Mouse (Mus musculus): ENCODE results near the gene Smim12. TPM values are rescaled to one million over a fixed set of nuclear protein-coding genes. Genes with fewer than 3 reads are reported as not detected.

The Smim12 gene
- polyA plus RNA-seq, 1 experiment from 2014 or later = 67.5 TPM

DNA sequence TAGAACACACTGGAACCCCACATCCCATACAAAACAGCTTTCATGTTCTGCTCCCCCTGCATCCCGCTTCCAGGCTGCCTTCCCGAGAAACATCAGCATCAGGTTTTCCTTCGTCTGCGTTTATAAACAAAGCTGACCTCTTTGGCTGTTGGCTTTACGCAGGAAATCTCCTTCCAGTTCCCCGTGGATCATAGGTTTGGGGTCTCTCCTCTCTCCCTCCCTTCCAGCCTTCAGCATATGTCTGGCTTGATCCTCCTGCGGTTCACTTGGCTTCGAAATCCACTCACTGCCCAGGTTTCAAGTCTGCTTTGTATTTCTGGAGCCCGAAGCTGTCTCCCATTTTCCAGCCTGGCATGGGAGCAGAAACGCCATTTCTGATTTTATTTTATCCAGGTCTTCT, 20.3 kb upstream of the Smim12 start:
- 28% methylated on average over 10 of the region's 10 CpGs for WGBS
- ATAC-seq (replicated peaks; ENCODE audit: low FRiP score, low read depth) (no peak), DNase-seq (ENCODE audit: low spot score) (no peak)
- H3K4me3 ChIP-seq (replicated peaks; ENCODE audit: low read depth, low read length) = no peak overlapping the region
- H3K27me3 ChIP-seq (ENCODE audit: insufficient read depth, low read length) = peaks cover 32% of the 10 kb centered on the region
- no peak overlapping the region for H3K27ac ChIP-seq
- TF ChIP-seq CTCF (IDR thresholded peaks at IDR 0.05; ENCODE audit: low read depth) = no peak
- H3K4me1 ChIP-seq (replicated peaks; ENCODE audit: insufficient read depth, low read length) = no peaks in the 10 kb centered on the region
- no peak overlapping the region for H3K4me2 ChIP-seq (ENCODE audit: low read length)
- no peaks in the 10 kb centered on the region for H3K9me3 ChIP-seq (replicated peaks; ENCODE audit: low read length)
- no peak overlapping the region for H3K9ac ChIP-seq (ENCODE audit: low read depth, low read length)
- no peaks in the 10 kb centered on the region for H3K36me3 ChIP-seq (ENCODE audit: insufficient read depth, low read length)

DNA sequence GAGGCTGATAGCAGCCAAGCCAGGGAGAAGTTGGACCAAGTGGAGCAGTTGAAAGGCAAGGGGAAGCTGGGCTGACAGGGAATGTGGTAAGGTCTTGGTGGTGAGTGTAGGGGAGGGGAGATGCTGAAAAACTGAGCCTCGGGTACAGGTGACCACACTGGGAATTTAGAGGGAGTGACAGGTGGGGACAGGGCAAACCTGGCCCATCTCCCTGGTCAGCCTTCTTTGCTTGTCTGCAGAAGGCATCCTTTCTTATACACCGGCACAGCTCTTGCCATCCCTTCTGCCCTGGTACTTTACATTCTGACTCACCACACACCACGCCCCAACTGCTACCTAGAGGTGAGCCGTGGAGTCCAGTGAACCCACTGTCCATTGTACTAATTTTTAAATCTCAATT, 19.8 kb upstream of the Smim12 start:
- no peak overlapping the region for H3K9ac ChIP-seq (ENCODE audit: low read depth, low read length)
- H3K4me1 ChIP-seq (replicated peaks; ENCODE audit: insufficient read depth, low read length) = no peaks in the 10 kb centered on the region
- H3K4me2 ChIP-seq (ENCODE audit: low read length) = no peak overlapping the region
- DNase-seq (ENCODE audit: low spot score) (no peak), ATAC-seq (replicated peaks; ENCODE audit: low FRiP score, low read depth) (no peak)
- H3K27me3 ChIP-seq (ENCODE audit: insufficient read depth, low read length) = peaks cover 32% of the 10 kb centered on the region
- no peaks in the 10 kb centered on the region for H3K9me3 ChIP-seq (replicated peaks; ENCODE audit: low read length)
- no peaks in the 10 kb centered on the region for H3K36me3 ChIP-seq (ENCODE audit: insufficient read depth, low read length)
- H3K4me3 ChIP-seq (replicated peaks; ENCODE audit: low read depth, low read length) = no peak overlapping the region
- 46% methylated on average over 4 of the region's 4 CpGs for WGBS
- no peak for TF ChIP-seq CTCF (IDR thresholded peaks at IDR 0.05; ENCODE audit: low read depth)
- H3K27ac ChIP-seq = no peak overlapping the region

DNA sequence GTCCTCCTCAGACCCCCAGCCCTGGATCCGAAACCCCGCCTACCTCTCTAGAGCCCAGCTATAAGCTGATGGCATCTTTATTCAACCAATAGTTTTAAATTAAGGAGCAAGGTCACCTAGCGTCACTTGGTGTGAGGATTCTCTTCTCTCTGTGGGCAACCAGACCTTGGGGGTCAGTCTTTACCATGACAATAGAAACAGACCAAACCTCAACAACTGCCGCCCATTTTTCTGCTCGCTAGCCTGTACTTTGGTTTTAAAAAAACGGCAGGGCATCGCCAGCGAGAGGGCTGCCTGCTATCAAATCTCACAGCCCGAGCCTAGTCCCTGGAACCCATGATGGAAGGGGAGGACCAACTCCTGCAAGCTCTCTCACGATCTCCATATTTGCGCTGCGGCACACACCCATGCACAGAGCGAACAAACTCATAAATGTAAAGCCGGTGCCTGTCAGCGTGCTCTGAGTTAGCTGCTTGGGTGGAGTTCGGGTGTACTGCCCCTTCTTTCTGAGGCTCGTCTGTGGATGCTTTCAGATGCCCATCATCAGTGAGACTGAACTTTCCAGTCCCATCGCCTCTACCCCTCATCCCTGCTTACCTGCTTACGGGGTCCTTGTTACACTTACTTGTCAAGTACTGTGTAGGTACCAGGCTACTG, 19.0 kb upstream of the Smim12 start:
- no peak overlapping the region for H3K27ac ChIP-seq
- TF ChIP-seq CTCF (IDR thresholded peaks at IDR 0.05; ENCODE audit: low read depth) = no peak
- H3K27me3 ChIP-seq (ENCODE audit: insufficient read depth, low read length) = peaks cover 32% of the 10 kb centered on the region
- no peaks in the 10 kb centered on the region for H3K36me3 ChIP-seq (ENCODE audit: insufficient read depth, low read length)
- H3K4me1 ChIP-seq (replicated peaks; ENCODE audit: insufficient read depth, low read length) = no peaks in the 10 kb centered on the region
- no peak overlapping the region for H3K4me2 ChIP-seq (ENCODE audit: low read length)
- H3K4me3 ChIP-seq (replicated peaks; ENCODE audit: low read depth, low read length) = no peak overlapping the region
- H3K9me3 ChIP-seq (replicated peaks; ENCODE audit: low read length) = no peaks in the 10 kb centered on the region
- WGBS = 7% methylated on average over 19 of the region's 19 CpGs
- no peak for DNase-seq (ENCODE audit: low spot score)
- ATAC-seq (replicated peaks; ENCODE audit: low FRiP score, low read depth) = no peak
- H3K9ac ChIP-seq (ENCODE audit: low read depth, low read length) = no peak overlapping the region

DNA sequence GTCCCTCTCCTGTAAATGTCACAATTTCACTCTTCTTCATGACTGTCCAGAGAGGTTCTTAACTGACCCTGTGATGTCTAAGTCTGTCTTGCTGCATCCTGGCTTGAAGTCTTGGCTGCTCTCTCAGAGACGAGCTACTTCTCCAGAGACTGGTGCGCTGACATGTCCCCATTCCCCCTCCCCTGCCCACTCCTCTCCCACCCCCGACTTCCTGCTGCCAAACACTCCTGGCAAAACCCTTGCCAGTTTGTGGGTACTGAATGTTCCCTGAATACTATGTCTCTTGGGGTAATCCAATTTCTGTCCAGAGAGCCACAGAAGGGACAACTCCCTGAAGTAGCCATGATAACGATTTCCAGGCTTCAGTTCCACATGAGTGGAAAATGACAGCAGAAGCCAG, 17.5 kb upstream of the Smim12 start:
- Histone ChIP-seq H3K27me3 (ENCODE audit: insufficient read depth, low read length) (peaks cover 32% of the 10 kb centered on the region), H3K9me3 (replicated peaks; ENCODE audit: low read length) (no peaks in the 10 kb centered on the region), H3K4me3 (replicated peaks; ENCODE audit: low read depth, low read length) (no peak overlapping the region), H3K36me3 (ENCODE audit: insufficient read depth, low read length) (no peaks in the 10 kb centered on the region), H3K27ac (no peak overlapping the region), H3K9ac (ENCODE audit: low read depth, low read length) (no peak overlapping the region), H3K4me2 (ENCODE audit: low read length) (no peak overlapping the region), H3K4me1 (replicated peaks; ENCODE audit: insufficient read depth, low read length) (no peaks in the 10 kb centered on the region)
- 49% methylated on average over 4 of the region's 4 CpGs for WGBS
- DNase-seq (ENCODE audit: low spot score) (no peak), ATAC-seq (replicated peaks; ENCODE audit: low FRiP score, low read depth) (no peak)
- no peak for TF ChIP-seq CTCF (IDR thresholded peaks at IDR 0.05; ENCODE audit: low read depth)

DNA sequence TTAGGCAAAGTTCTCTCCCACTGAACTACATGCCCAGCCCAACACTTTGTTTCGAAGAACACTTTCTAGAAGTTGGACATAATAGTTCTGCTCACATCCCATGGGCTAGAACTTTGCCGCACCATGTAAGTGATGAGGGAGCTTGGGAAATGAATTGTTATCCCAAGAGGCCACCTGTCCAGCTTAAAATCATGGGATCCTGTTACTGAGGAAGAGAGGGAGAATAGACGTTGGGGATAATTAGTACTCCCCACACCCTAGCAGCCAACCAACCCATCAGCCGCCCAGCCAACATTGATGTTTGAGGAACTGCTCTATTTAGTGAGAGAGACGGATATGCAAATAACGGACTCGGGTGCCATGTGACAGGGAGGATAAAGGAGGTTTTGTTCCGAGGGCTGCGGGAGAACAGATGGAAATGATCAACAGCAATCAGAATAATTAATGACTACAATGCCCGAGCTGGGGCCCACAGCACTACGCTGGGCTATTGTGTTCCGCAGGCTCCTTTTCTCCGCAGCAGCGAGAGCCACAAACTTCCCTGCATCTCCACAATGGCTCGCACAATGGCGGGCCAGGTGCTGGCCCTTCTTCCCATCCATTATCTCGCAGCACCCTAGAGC, 16.4 kb upstream of the Smim12 start:
- no peaks in the 10 kb centered on the region for H3K9me3 ChIP-seq (replicated peaks; ENCODE audit: low read length)
- no peak overlapping the region for H3K4me2 ChIP-seq (ENCODE audit: low read length)
- ATAC-seq (replicated peaks; ENCODE audit: low FRiP score, low read depth) (no peak), DNase-seq (ENCODE audit: low spot score) (no peak)
- H3K4me3 ChIP-seq (replicated peaks; ENCODE audit: low read depth, low read length) = no peak overlapping the region
- no peak overlapping the region for H3K27ac ChIP-seq
- peaks cover 32% of the 10 kb centered on the region for H3K27me3 ChIP-seq (ENCODE audit: insufficient read depth, low read length)
- no peaks in the 10 kb centered on the region for H3K4me1 ChIP-seq (replicated peaks; ENCODE audit: insufficient read depth, low read length)
- H3K36me3 ChIP-seq (ENCODE audit: insufficient read depth, low read length) = no peaks in the 10 kb centered on the region
- 15% methylated on average over 17 of the region's 17 CpGs for WGBS
- H3K9ac ChIP-seq (ENCODE audit: low read depth, low read length) = no peak overlapping the region
- no peak for TF ChIP-seq CTCF (IDR thresholded peaks at IDR 0.05; ENCODE audit: low read depth)

DNA sequence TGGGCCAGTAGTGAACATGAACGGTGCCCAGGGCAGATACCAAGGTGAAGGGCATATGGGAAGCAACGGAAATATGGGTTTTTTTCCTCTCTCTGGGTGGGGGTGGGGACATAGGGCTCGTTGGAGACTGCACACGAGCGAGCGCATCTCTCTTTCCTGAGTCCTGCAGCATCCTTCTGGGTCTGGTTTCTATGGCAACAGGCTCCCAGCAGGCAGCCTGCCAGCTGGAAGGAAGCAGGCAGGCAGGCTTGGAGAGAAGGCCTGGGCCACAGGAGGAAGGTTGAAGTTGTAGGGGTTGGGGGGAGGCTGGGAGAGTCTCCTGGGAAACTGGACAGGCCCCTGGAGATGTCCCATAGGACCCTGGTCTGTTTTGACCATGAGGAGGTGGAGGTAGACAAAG, 11.6 kb upstream of the Smim12 start:
- Histone ChIP-seq H3K4me1 (replicated peaks; ENCODE audit: insufficient read depth, low read length) (peaks cover 7% of the 10 kb centered on the region; the same call in 1 of the 2 replicates), H3K27me3 (ENCODE audit: insufficient read depth, low read length) (0 out of 2 replicates have a peak, but pooled peaks cover 9% of the 10 kb centered on the region), H3K9me3 (replicated peaks; ENCODE audit: low read length) (no peaks in the 10 kb centered on the region), H3K4me2 (ENCODE audit: low read length) (no peak overlapping the region), H3K36me3 (ENCODE audit: insufficient read depth, low read length) (no peaks in the 10 kb centered on the region), H3K4me3 (replicated peaks; ENCODE audit: low read depth, low read length) (no peak overlapping the region), H3K27ac (no peak overlapping the region), H3K9ac (ENCODE audit: low read depth, low read length) (no peak overlapping the region)
- TF ChIP-seq CTCF (IDR thresholded peaks at IDR 0.05; ENCODE audit: low read depth) = no peak
- WGBS = 44% methylated on average over 6 of the region's 6 CpGs
- no peak for DNase-seq (ENCODE audit: low spot score)
- ATAC-seq (replicated peaks; ENCODE audit: low FRiP score, low read depth) = no peak

Measured in kidney, postnatal 0 days (tissue).